Mouse (Mus musculus) heart, adult 2 months (tissue): ENCODE results near the gene Dzip1l.

ENCODE experiments used
- CTCF ChIP-seq: fragments of 200-600 bp; IDR thresholded peaks from 2 replicates; pipeline ENCODE4 v1.8.1; 2022; ENCODE audit warnings: antibody characterized with exemption, mild to moderate bottlenecking, moderate library complexity
- POLR2A ChIP-seq: fragments of 200-500 bp; IDR thresholded peaks from 2 replicates; pipeline ENCODE4 v1.6.1; 2011; ENCODE audit warnings: mild to moderate bottlenecking, low read depth, low read length, control low read depth; ENCODE audit not compliant: insufficient read depth

DNA sequence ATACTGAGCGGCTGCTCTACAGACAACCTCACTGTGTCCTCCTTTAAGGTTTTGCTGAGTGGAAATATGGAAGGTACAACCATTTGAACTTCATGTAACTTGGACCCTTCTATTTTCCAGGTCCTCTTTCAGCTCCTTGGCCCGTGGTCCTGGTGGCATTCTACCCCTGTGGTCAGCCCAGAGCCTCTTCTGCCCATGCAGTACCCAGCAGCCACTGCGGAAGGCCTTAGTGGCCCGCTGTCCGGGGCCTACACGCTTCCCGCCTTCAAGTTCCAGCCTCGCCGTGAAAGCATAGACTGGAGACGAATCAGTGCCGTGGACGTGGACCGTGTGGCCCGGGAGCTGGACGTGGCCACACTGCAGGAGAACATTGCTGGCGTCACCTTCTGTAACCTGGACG lies 7.9 kb downstream of the Dzip1l start:
- no peak for TF ChIP-seq POLR2A
- TF ChIP-seq CTCF, result no peak
